Mouse (Mus musculus): ENCODE results near the gene 4933417A18Rik. TPM values are rescaled to one million over a fixed set of nuclear protein-coding genes. Genes with fewer than 3 reads are reported as not detected.

The 4933417A18Rik gene
- not detected in 2 replicates for total RNA-seq (2023)

GRCm38 (mm10) chr13:34924210-34924609 lies at the start of gene 4933417A18Rik, which contains the start of gene Fam217a:
4933417A18Rik (plus strand) TSS chr13:34924409.
Fam217a (minus strand) TSS chr13:34924310.

GRCm38 (mm10) chr13:34875166-34875710 lies 49.0 kb upstream of the 4933417A18Rik start, which contains the start of gene Prpf4b:
Prpf4b (plus strand) TSS chr13:34875302.

GRCm38 (mm10) chr13:34963511-34964397 lies 39.5 kb downstream of the 4933417A18Rik start, which contains the start of gene Eci3:
Eci3 (minus strand) TSS chr13:34963810.

Other genes with a start within 250 kb of the 4933417A18Rik start
- not detected in 2 replicates for gene Fam50b, start 189.6 kb upstream of the 4933417A18Rik start, total RNA-seq (2023)
- 48.5 and 60.3 TPM in 2 replicates for gene Prpf4b, start 49.1 kb upstream of the 4933417A18Rik start, total RNA-seq (2023)
- gene Fam217a, start 99 bp upstream of the 4933417A18Rik start, total RNA-seq (2023), result not detected in 2 replicates
- gene Eci3, start 39.4 kb downstream of the 4933417A18Rik start, total RNA-seq (2023), result not detected in 2 replicates
- gene Eci2, start 102.7 kb downstream of the 4933417A18Rik start, total RNA-seq (2023), result 17.1 and 18.8 TPM in 2 replicates

All from neutrophil, adult 65 days (primary cell).